Mouse (Mus musculus): ENCODE data around the gene Rbpms2.

GRCm38 (mm10) chr9:65703241-65703640 is 73.8 kb downstream of the Rbpms2 start:
- TF ChIP-seq CTCF (IDR thresholded peaks at IDR 0.05; ENCODE audit: insufficient read depth, low read depth, low read length): no peak
- no peak for TF ChIP-seq POLR2A (IDR thresholded peaks at IDR 0.05; ENCODE audit: insufficient read depth, low read depth, low read length)
